Mouse (Mus musculus) CH12.LX (cell line): ENCODE data around the gene Marc1. TPM values are rescaled to one million over a fixed set of nuclear protein-coding genes. Genes with fewer than 3 reads are reported as not detected.

Experiments used
- DNase-seq: peaks from one replicate; pipeline ENCODE4 v3.0.0-alpha.2; 2013; ENCODE audit errors: extremely low read depth
- H3K27ac ChIP-seq: 2 replicates; pipeline ENCODE4 v1.5.1; 2012; ENCODE audit warnings: low read depth, mild to moderate bottlenecking, control low read depth, moderate library complexity; ENCODE audit not compliant: insufficient read depth
- H3K27me3 ChIP-seq: replicated peaks from 2 replicates; pipeline ENCODE3; 2012; ENCODE audit warnings: inconsistent platforms
- H3K36me3 ChIP-seq, 2 experiments: replicated peaks in 1 of 2; 2 replicates each; pipeline versions ENCODE3 to v1.6.1; 2012; ENCODE audit warnings: inconsistent platforms in 1 of 2, low read length in 1 of 2, mild to moderate bottlenecking in 1 of 2, mixed read lengths in 1 of 2, moderate library complexity in 1 of 2; ENCODE audit not compliant: control insufficient read depth in 1 of 2, insufficient read depth in 1 of 2
- H3K4me1 ChIP-seq, 2 experiments: 2 replicates each; pipeline ENCODE4 v1.6.1; 2012; ENCODE audit warnings: inconsistent platforms in 1 of 2, moderate library complexity in 1 of 2; ENCODE audit not compliant: insufficient read depth in 2 of 2, control insufficient read depth in 1 of 2
- H3K4me2 ChIP-seq: 2 replicates; pipeline ENCODE4 v1.6.1; 2012; ENCODE audit warnings: low read depth, mild to moderate bottlenecking, control low read depth; ENCODE audit not compliant: poor library complexity, insufficient read depth, severe bottlenecking
- H3K4me3 ChIP-seq, 3 experiments: fragments of 150-350 bp in 1 of 3; sonication (generic) in 1 of 3; replicated peaks in 1 of 3; 2 replicates each; pipeline versions ENCODE3 to v1.5.1; 2011 to 2012; ENCODE audit warnings: low read depth in 2 of 3, low read length in 2 of 3, mild to moderate bottlenecking in 2 of 3, moderate library complexity in 2 of 3, control low read depth in 1 of 3, improper control_type of control experiment in 1 of 3, inconsistent platforms in 1 of 3, mixed read lengths in 1 of 3; ENCODE audit not compliant: poor library complexity in 1 of 3
- H3K79me2 ChIP-seq: replicated peaks from 2 replicates; pipeline ENCODE4 v1.6.1; 2012; ENCODE audit warnings: mild to moderate bottlenecking, moderate library complexity; ENCODE audit not compliant: control insufficient read depth, poor library complexity, insufficient read depth, severe bottlenecking; ENCODE audit errors: extremely low read depth
- H3K9ac ChIP-seq: 2 replicates; pipeline ENCODE4 v1.6.1; 2012; ENCODE audit warnings: low read depth, mild to moderate bottlenecking, control low read depth, moderate library complexity; ENCODE audit not compliant: insufficient read depth
- H3K9me3 ChIP-seq: replicated peaks from 2 replicates; pipeline ENCODE3; 2012; ENCODE audit warnings: low read length, inconsistent platforms, mixed read lengths
- BHLHE40 ChIP-seq: IDR thresholded peaks from 2 replicates; pipeline ENCODE4 v1.6.1; 2011; ENCODE audit warnings: mild to moderate bottlenecking, low read depth, low read length, improper control_type of control experiment
- CHD1 ChIP-seq: IDR thresholded peaks from 2 replicates; pipeline ENCODE4 v1.6.1; 2012; ENCODE audit warnings: low read depth, low read length, improper control_type of control experiment, inconsistent platforms
- E2F4 ChIP-seq: IDR thresholded peaks from 2 replicates; pipeline ENCODE4 v1.6.1; 2011; ENCODE audit warnings: low read depth, low read length, improper control_type of control experiment; ENCODE audit not compliant: insufficient replicate concordance
- ELF1 ChIP-seq: IDR thresholded peaks from 2 replicates; pipeline ENCODE4 v1.6.1; 2014; ENCODE audit warnings: low read depth, mild to moderate bottlenecking, inconsistent platforms, low read length, improper control_type of control experiment
- EP300 ChIP-seq: IDR thresholded peaks from 2 replicates; pipeline ENCODE4 v1.6.1; 2011; ENCODE audit warnings: low read length, improper control_type of control experiment
- ETS1 ChIP-seq: conservative IDR thresholded peaks from 2 replicates; pipeline ENCODE4 v1.6.1; 2012; ENCODE audit warnings: low read depth, mild to moderate bottlenecking, inconsistent platforms, low read length, improper control_type of control experiment, moderate library complexity
- GABPA ChIP-seq: IDR thresholded peaks from 2 replicates; pipeline ENCODE4 v1.6.1; 2012; ENCODE audit warnings: low read depth, low read length, improper control_type of control experiment, inconsistent platforms; ENCODE audit not compliant: insufficient replicate concordance
- HCFC1 ChIP-seq: IDR thresholded peaks from 2 replicates; pipeline ENCODE4 v1.6.1; 2012; ENCODE audit warnings: low read depth, mild to moderate bottlenecking, inconsistent platforms, low read length, improper control_type of control experiment
- IRF4 ChIP-seq: IDR thresholded peaks from 2 replicates; pipeline ENCODE4 v1.6.1; 2014; ENCODE audit warnings: low read depth, mild to moderate bottlenecking, inconsistent platforms, low read length, improper control_type of control experiment
- MAFK ChIP-seq: IDR thresholded peaks from 2 replicates; pipeline ENCODE4 v1.6.1; 2011; ENCODE audit warnings: low read length, improper control_type of control experiment; ENCODE audit not compliant: insufficient replicate concordance
- MAZ ChIP-seq: IDR thresholded peaks from 2 replicates; pipeline ENCODE4 v1.6.1; 2012; ENCODE audit warnings: low read depth, mild to moderate bottlenecking, inconsistent platforms, low read length, improper control_type of control experiment, moderate library complexity
- MEF2A ChIP-seq: IDR thresholded peaks from 2 replicates; pipeline ENCODE4 v1.6.1; 2014; ENCODE audit warnings: low read depth, mild to moderate bottlenecking, inconsistent platforms, low read length, improper control_type of control experiment, borderline replicate concordance
- NRF1 ChIP-seq: IDR thresholded peaks from 2 replicates; pipeline ENCODE4 v1.6.1; 2014; ENCODE audit warnings: low read depth, mild to moderate bottlenecking, inconsistent platforms, low read length, improper control_type of control experiment, moderate library complexity
- PAX5 ChIP-seq: IDR thresholded peaks from 2 replicates; pipeline ENCODE4 v1.6.1; 2012; ENCODE audit warnings: low read length, inconsistent platforms, mixed read lengths
- POLR2A ChIP-seq: IDR thresholded peaks from 2 replicates; pipeline ENCODE4 v1.6.1; 2011; ENCODE audit warnings: low read depth, mild to moderate bottlenecking, improper control_type of control experiment, low read length
- POLR2AphosphoS2 ChIP-seq: IDR thresholded peaks from 2 replicates; pipeline ENCODE4 v1.6.1; 2011; ENCODE audit warnings: low read depth, low read length, improper control_type of control experiment
- RAD21 ChIP-seq: IDR thresholded peaks from 2 replicates; pipeline ENCODE4 v1.6.1; 2011; ENCODE audit warnings: low read depth, mild to moderate bottlenecking, low read length, improper control_type of control experiment, moderate library complexity
- RCOR1 ChIP-seq: conservative IDR thresholded peaks from 2 replicates; pipeline ENCODE4 v1.6.1; 2012; ENCODE audit warnings: low read depth, mild to moderate bottlenecking, inconsistent platforms, low read length, improper control_type of control experiment
- SIN3A ChIP-seq: IDR thresholded peaks from 2 replicates; pipeline ENCODE4 v1.6.1; 2012; ENCODE audit warnings: low read length, improper control_type of control experiment, inconsistent platforms
- TBP ChIP-seq: conservative IDR thresholded peaks from 2 replicates; pipeline ENCODE4 v1.6.1; 2011; ENCODE audit warnings: low read depth, low read length, improper control_type of control experiment
- TCF12 ChIP-seq: IDR thresholded peaks from 2 replicates; pipeline ENCODE4 v1.6.1; 2014; ENCODE audit warnings: low read depth, mild to moderate bottlenecking, inconsistent platforms, low read length, improper control_type of control experiment
- USF1 ChIP-seq: IDR thresholded peaks from 2 replicates; pipeline ENCODE4 v1.6.1; 2014; ENCODE audit warnings: low read depth, mild to moderate bottlenecking, inconsistent platforms, low read length, improper control_type of control experiment
- USF2 ChIP-seq: conservative IDR thresholded peaks from 2 replicates; pipeline ENCODE4 v1.6.1; 2011; ENCODE audit warnings: low read depth, low read length, improper control_type of control experiment
- ZKSCAN1 ChIP-seq: IDR thresholded peaks from 2 replicates; pipeline ENCODE4 v1.6.1; 2012; ENCODE audit warnings: low read depth, inconsistent platforms, low read length, improper control_type of control experiment, borderline replicate concordance
- dilution Hi-C: fragments of 300-500 bp; cut with MboI; formaldehyde crosslinking; loops from 2 replicates; pipeline ENCODE4 v1.14.3; 2020; ENCODE audit warnings: low sequenced_read_pairs; ENCODE audit not compliant: extremely low pct_unique_long_range_greater_than_20kb, extremely low pct_ligation_motif_present
- in situ Hi-C: fragments of 300-500 bp; cut with MboI; formaldehyde crosslinking; loops from 3 replicates; pipeline ENCODE4 v1.14.3; 2019; ENCODE audit warnings: low sequenced_read_pairs, low pct_ligation_motif_present, low pct_unique_long_range_greater_than_20kb, mixed read lengths
- polyA plus RNA-seq: library from polyadenylated mRNA; unstranded; fragments of >175 nt; gene quantifications from 2 replicates; pipeline ENCODE4 v1.2.1, GENCODE M21; 2012; ENCODE audit warnings: low read depth; ENCODE audit not compliant: insufficient read length
- total RNA-seq, 2 experiments: library from RNA; depleted of rRNA; stranded (reverse); fragments of 300-350 nt in 1 of 2; fragments of >200 nt in 1 of 2; gene quantifications; 2 replicates each; pipeline ENCODE4 v1.2.3; 2012 to 2014

The Marc1 gene
- total and polyA plus RNA-seq, 3 experiments: not detected

- Histone ChIP-seq H3K4me1 (peaks cover 3 to 14% of the 10 kb centered on the region in 2 experiments; a peak in 3 of 4 replicates), H3K36me3 (no peaks in the 10 kb centered on the region)
- TF ChIP-seq ELF1: no peak
- no peak for TF ChIP-seq TCF12
- TF ChIP-seq PAX5: no peak
- no peak for TF ChIP-seq E2F4
- TF ChIP-seq MAFK: no peak
- no peak for TF ChIP-seq HCFC1
- TF ChIP-seq POLR2A: no peak
- no peak for TF ChIP-seq EP300
- no peak for TF ChIP-seq RCOR1
- TF ChIP-seq GABPA: no peak
- no peak for TF ChIP-seq USF2
- TF ChIP-seq ETS1: no peak
- TF ChIP-seq CHD1: no peak
- TF ChIP-seq SIN3A: no peak
- no peak for TF ChIP-seq IRF4
- TF ChIP-seq MEF2A: no peak
- TF ChIP-seq ZKSCAN1: no peak
- TF ChIP-seq POLR2AphosphoS2: no peak
- TF ChIP-seq MAZ: no peak
- TF ChIP-seq, all 38 proteins: peak for 0
- H3K9me3 ChIP-seq: no peaks in the 10 kb centered on the region
- H3K4me2 ChIP-seq: no peak overlapping the region
- H3K9ac ChIP-seq: no peak overlapping the region
- in situ Hi-C loops (no loop called here), dilution Hi-C loops (no loop called here)
- no peaks in the 10 kb centered on the region for H3K27me3 ChIP-seq
- H3K4me3 ChIP-seq: no peak overlapping the region
- no peak overlapping the region for H3K27ac ChIP-seq
- H3K79me2 ChIP-seq: no peaks in the 10 kb centered on the region
- no peak for DNase-seq
Measured at GRCm38 (mm10) chr1:184851166-184851565, 40.1 kb upstream of the Marc1 start.

- Histone ChIP-seq H3K9ac (no peak overlapping the region), H3K9me3 (no peaks in the 10 kb centered on the region), H3K27ac (no peak overlapping the region)
- dilution Hi-C loops: no loop called here
- peak; percentile 34; the same call in 1 of the 2 replicates for TF ChIP-seq BHLHE40
- no peak for TF ChIP-seq CHD1
- no peak for TF ChIP-seq USF1
- no peak for TF ChIP-seq NRF1
- TF ChIP-seq TBP: no peak
- TF ChIP-seq RAD21: no peak
- TF ChIP-seq RCOR1: no peak
- TF ChIP-seq, all 38 proteins: peak for 1
- Histone ChIP-seq H3K27me3 (no peaks in the 10 kb centered on the region), H3K36me3 (no peaks in the 10 kb centered on the region), H3K4me3 (no peak overlapping the region), H3K79me2 (no peaks in the 10 kb centered on the region; the same call in 1 of the 2 replicates), H3K4me2 (no peak overlapping the region), H3K4me1 (peaks cover 9 to 28% of the 10 kb centered on the region in 2 experiments)
- in situ Hi-C loops: loop anchor here (25.0 kb wide), 1 partner anchor 340 kb away; no protein-coding TSS in a partner anchor
- no peak for DNase-seq
Measured at GRCm38 (mm10) chr1:184846973-184847372, 35.9 kb upstream of the Marc1 start.
